Mouse (Mus musculus) limb, embryonic 13.5 days (tissue): ENCODE results near the gene Atg16l1. TPM values are rescaled to one million over a fixed set of nuclear protein-coding genes. Genes with fewer than 3 reads are reported as not detected.
"Not testable (repeated sequence)": the region's sequence is repeated elsewhere in the genome, so short reads cannot be mapped to it uniquely, and the experiment has no call there.

Experiments
- ATAC-seq: fragments of 200-750 bp; cut with Nextera tagmentation; 2 replicates; pipeline ENCODE4 v1.8.0; 2017; ENCODE audit warnings: low read depth, moderate number of reproducible peaks, moderate TSS enrichment; ENCODE audit not compliant: low FRiP score
- H3K27ac ChIP-seq: fragments of 300-500 bp; sonication (generic); 2 replicates; pipeline ENCODE4 v1.5.1; 2015; ENCODE audit warnings: inconsistent platforms, mild to moderate bottlenecking, moderate library complexity
- H3K27me3 ChIP-seq: fragments of 300-500 bp; sonication (generic); 2 replicates; pipeline ENCODE4 v1.6.1; 2015; ENCODE audit warnings: mild to moderate bottlenecking, inconsistent platforms
- H3K36me3 ChIP-seq: fragments of 300-500 bp; sonication (generic); 2 replicates; pipeline ENCODE4 v1.6.1; 2015; ENCODE audit warnings: inconsistent platforms, mild to moderate bottlenecking, moderate library complexity
- H3K4me1 ChIP-seq: fragments of 300-500 bp; sonication (generic); 2 replicates; pipeline ENCODE4 v1.6.1; 2015; ENCODE audit warnings: inconsistent platforms
- H3K4me2 ChIP-seq: fragments of 300-500 bp; sonication (generic); replicated peaks from 2 replicates; pipeline ENCODE4 v1.6.1; 2015; ENCODE audit warnings: inconsistent platforms, mild to moderate bottlenecking, moderate library complexity
- H3K4me3 ChIP-seq: fragments of 300-500 bp; sonication (generic); 2 replicates; pipeline ENCODE4 v1.5.1; 2015; ENCODE audit warnings: moderate library complexity, mild to moderate bottlenecking, inconsistent platforms
- H3K9ac ChIP-seq: fragments of 300-500 bp; sonication (generic); 2 replicates; pipeline ENCODE4 v1.6.1; 2015; ENCODE audit warnings: mild to moderate bottlenecking, inconsistent platforms
- H3K9me3 ChIP-seq: fragments of 300-500 bp; sonication (generic); 2 replicates; pipeline ENCODE4 v1.6.1; 2016; ENCODE audit warnings: inconsistent platforms
- WGBS: fragments of 180-500 bp; shearing (Covaris S2); methylation state at CpG from one replicate; pipeline ENCODE4 v1.1.7; 2015; 5-methylcytosine and 5-hydroxymethylcytosine counted together
- polyA plus RNA-seq: library from polyadenylated mRNA; unstranded; fragments of >200 nt; fragmentation: Nextera tagmentation; extraction: Ambion mirVana; gene quantifications from 2 replicates; pipeline ENCODE4 v1.2.1, GENCODE M21; 2015

The Atg16l1 gene
- polyA plus RNA-seq, 1 experiment from 2014 or later: 36.3 TPM

GRCm38 (mm10) chr1:87813681-87814080 lies 58.0 kb downstream of the Atg16l1 start:
- 71% methylated on average over 7 of the region's 7 CpGs for WGBS

DNA sequence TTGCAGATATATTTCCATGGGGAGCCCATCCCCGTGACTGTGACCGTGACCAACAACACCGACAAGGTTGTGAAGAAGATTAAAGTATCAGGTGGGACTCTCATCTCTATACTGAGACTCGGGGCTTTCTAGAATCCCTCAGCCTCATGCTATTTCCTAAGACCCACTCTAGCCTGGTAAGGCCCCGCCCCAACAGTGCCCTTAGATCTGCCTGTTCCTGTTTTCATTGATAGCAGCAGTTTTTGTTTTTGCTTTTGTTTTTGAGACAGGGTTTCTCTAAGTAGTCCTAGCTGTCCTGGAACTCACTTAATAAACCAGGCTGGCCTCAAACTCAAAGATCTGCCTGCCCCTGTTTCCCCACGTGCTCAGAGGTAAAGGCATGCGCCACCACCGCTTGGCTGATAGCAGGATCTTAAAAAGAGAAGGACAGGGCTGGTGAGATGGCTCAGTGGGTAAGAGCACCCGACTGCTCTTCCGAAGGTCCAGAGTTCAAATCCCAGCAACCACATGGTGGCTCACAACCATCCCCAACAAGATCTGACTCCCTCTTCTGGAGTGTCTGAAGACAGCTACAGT lies 68.8 kb downstream of the Atg16l1 start:
- no peaks in the 10 kb centered on the region for H3K9me3 ChIP-seq
- peaks cover 4% of the 10 kb centered on the region; the same call in 1 of the 2 replicates for H3K4me1 ChIP-seq
- no peaks in the 10 kb centered on the region for H3K27me3 ChIP-seq
- H3K4me2 ChIP-seq: no peak overlapping the region
- no peak overlapping the region for H3K4me3 ChIP-seq
- 92% methylated on average over 10 of the region's 10 CpGs for WGBS
- no peaks in the 10 kb centered on the region for H3K36me3 ChIP-seq
- H3K27ac ChIP-seq: no peak overlapping the region
- no peak for ATAC-seq
- no peak overlapping the region for H3K9ac ChIP-seq

More at GRCm38 (mm10) chr1:87813681-87814080, 58.0 kb downstream of the Atg16l1 start:
- H3K27me3 ChIP-seq: no peaks in the 10 kb centered on the region
- no peak overlapping the region for H3K9ac ChIP-seq
- no peaks in the 10 kb centered on the region for H3K36me3 ChIP-seq
- H3K4me1 ChIP-seq: no peaks in the 10 kb centered on the region
- no peak overlapping the region for H3K4me2 ChIP-seq
- no peak for ATAC-seq
- H3K9me3 ChIP-seq: peaks cover 2% of the 10 kb centered on the region; the same call in 1 of the 2 replicates
- no peak overlapping the region for H3K27ac ChIP-seq
- H3K4me3 ChIP-seq: no peak overlapping the region

DNA sequence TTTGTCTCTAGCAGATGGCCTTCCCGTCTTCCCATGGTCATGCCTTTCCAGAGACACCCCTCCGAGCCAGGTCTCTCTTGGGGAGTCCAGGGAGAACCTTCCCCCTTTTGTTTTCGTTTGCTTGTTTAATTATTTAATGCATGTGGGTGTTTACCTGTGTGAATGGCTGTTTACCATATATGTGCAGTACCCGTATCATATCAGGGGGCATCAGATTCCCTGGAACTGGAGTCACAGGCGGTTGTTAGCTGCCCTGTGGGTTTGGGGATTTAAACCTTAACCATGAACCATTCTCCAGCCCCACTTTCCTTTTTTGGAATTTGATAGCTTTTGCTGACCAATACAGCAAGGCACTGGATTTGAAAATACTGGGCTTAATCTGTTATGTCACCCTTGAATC lies 69.6 kb downstream of the Atg16l1 start:
- no peaks in the 10 kb centered on the region for H3K36me3 ChIP-seq
- 81% methylated on average over 5 of the region's 5 CpGs for WGBS
- no peak for ATAC-seq
- H3K4me1 ChIP-seq: peaks cover 4% of the 10 kb centered on the region; the same call in 1 of the 2 replicates
- H3K27ac ChIP-seq: no peak overlapping the region
- H3K4me2 ChIP-seq: no peak overlapping the region
- H3K9ac ChIP-seq: no peak overlapping the region
- H3K4me3 ChIP-seq: no peak overlapping the region
- H3K9me3 ChIP-seq: no peaks in the 10 kb centered on the region
- no peaks in the 10 kb centered on the region for H3K27me3 ChIP-seq

- no peaks in the 10 kb centered on the region for H3K36me3 ChIP-seq
- no peak overlapping the region for H3K27ac ChIP-seq
- 88% methylated on average over 6 of the region's 6 CpGs for WGBS
- H3K4me2 ChIP-seq: no peak overlapping the region
- peaks cover 4% of the 10 kb centered on the region; the same call in 1 of the 2 replicates for H3K4me1 ChIP-seq
- no peak for ATAC-seq
- no peaks in the 10 kb centered on the region for H3K27me3 ChIP-seq
- no peak overlapping the region for H3K4me3 ChIP-seq
- no peak overlapping the region for H3K9ac ChIP-seq
- no peaks in the 10 kb centered on the region for H3K9me3 ChIP-seq
Measured at GRCm38 (mm10) chr1:87825991-87826390, 70.3 kb downstream of the Atg16l1 start.

- H3K9ac ChIP-seq: no peak overlapping the region
- H3K27me3 ChIP-seq: no peaks in the 10 kb centered on the region
- WGBS: 77% methylated on average over 2 of the region's 2 CpGs
- H3K9me3 ChIP-seq: no peaks in the 10 kb centered on the region
- no peak for ATAC-seq
- H3K4me2 ChIP-seq: no peak overlapping the region
- H3K27ac ChIP-seq: no peak overlapping the region
- H3K4me3 ChIP-seq: no peak overlapping the region
- H3K36me3 ChIP-seq: no peaks in the 10 kb centered on the region
- H3K4me1 ChIP-seq: peaks cover 4% of the 10 kb centered on the region; the same call in 1 of the 2 replicates
Measured at GRCm38 (mm10) chr1:87826474-87826873, 70.8 kb downstream of the Atg16l1 start.

DNA sequence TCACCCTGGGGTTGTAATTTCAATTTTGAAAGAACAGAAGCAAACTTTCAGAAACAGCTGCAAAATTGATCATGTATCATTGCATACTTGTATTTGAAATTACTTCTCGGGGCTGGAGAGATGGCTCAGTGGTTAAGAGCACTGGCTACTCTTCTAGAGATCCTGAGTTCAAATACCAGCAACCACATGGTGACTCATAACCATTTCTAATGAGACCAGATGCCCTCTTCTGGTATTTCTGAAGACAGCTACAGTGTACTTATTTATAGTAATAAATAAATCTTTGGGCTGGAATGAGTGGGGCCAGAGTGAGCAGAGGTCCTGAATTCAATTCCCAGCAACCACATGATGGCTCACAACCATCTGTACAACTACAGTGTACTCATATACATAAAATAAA lies 71.8 kb downstream of the Atg16l1 start:
- H3K27me3 ChIP-seq, H3K27ac ChIP-seq, H3K9me3 ChIP-seq, H3K9ac ChIP-seq, ATAC-seq, H3K4me1 ChIP-seq, H3K4me3 ChIP-seq, H3K36me3 ChIP-seq, H3K4me2 ChIP-seq: not testable (repeated sequence)
- 85% methylated on average over 1 of the region's 1 CpGs for WGBS

DNA sequence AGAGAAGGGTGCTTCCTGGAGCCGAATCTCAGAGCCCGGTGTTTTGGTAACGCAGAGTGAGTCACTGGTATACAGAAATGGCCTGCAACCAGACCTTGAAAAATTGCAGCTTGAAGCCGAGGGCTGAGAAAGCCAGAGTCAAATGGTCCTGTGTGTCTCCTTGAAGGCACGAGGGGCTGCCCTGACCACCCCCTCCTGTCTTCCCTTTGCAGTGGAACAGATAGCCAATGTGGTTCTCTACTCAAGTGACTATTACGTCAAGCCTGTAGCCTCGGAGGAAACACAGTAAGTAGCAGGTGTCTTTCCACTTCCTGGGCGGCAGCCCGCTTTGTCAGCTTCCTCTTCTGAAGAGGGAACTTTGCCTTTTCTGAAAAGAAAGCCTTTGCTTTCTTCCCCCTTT lies 72.5 kb downstream of the Atg16l1 start:
- ATAC-seq: no peak
- 69% methylated on average over 9 of the region's 9 CpGs for WGBS
- no peaks in the 10 kb centered on the region for H3K27me3 ChIP-seq
- H3K27ac ChIP-seq: no peak overlapping the region
- no peaks in the 10 kb centered on the region for H3K36me3 ChIP-seq
- H3K9me3 ChIP-seq: no peaks in the 10 kb centered on the region
- H3K9ac ChIP-seq: no peak overlapping the region
- no peak overlapping the region for H3K4me2 ChIP-seq
- no peak overlapping the region for H3K4me3 ChIP-seq
- peaks cover 4% of the 10 kb centered on the region; the same call in 1 of the 2 replicates for H3K4me1 ChIP-seq

DNA sequence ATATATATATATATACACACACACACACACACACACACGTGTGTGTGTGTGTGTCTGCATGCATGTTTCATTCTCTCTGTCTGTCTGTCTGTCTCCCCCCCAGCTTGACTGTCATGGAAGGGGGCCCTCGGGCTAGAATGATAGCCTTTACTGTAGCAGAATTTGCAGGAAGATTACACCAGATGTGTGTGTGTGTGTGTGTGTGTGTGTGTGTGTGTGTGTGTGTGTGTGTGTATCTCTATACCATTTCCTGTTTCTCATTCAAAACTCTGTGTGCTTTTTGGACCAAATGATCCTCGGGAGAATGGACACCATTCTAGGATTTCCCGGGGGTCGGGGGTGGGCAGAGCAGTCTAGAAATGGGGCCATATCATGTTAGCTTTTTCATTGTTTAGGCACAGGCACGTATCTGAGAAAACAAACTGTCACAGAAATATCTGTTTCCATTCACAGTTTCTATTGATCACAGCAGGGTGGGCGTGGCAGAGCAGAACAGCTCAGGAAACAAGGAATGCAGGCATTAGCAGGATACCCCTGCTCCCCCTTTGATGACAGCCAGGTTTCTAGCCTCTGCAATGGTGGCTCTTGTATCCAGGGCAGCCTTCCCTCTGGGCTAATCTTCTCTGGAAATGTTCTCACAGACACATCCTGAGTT lies 73.4 kb downstream of the Atg16l1 start:
- peaks cover 4% of the 10 kb centered on the region; the same call in 1 of the 2 replicates for H3K4me1 ChIP-seq
- no peak for ATAC-seq

DNA sequence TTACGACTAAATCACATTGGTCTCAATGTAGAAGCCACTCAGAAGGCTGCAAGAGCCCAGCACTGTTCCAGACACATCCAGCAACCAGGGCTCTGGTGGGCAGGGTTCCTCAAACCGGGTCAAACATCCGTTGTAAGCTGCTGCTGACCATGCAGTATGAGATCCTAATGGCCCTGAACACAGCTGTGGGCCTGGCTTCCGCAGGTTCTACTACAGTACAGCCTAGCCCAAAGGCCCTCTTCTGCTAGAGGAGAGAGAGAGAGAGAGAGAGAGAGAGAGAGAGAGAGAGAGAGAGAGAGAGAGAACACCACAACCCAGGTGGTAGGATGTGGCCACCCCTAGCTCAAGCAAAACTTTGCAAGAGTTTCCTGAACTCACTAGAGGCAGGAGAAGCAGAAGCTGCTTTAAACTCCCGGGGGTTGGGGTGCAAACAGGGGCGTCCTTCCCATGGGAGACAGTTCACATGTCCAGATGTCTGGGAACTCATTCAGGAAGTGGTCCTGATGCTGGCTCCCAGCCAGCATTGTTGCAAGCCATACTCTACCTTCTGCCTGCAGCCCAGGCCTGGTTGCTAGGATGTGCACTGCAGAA lies 74.0 kb downstream of the Atg16l1 start:
- Histone ChIP-seq H3K9ac (no peak overlapping the region), H3K9me3 (no peaks in the 10 kb centered on the region), H3K4me1 (peaks cover 4% of the 10 kb centered on the region; the same call in 1 of the 2 replicates), H3K27ac (no peak overlapping the region), H3K4me3 (no peak overlapping the region), H3K4me2 (no peak overlapping the region), H3K27me3 (no peaks in the 10 kb centered on the region), H3K36me3 (no peaks in the 10 kb centered on the region)
- no peak for ATAC-seq
- WGBS: 47% methylated on average over 6 of the region's 6 CpGs

More for the DNA sequence above, 73.4 kb downstream of the Atg16l1 start:
- WGBS: 40% methylated on average over 7 of the region's 7 CpGs
- Histone ChIP-seq H3K4me2 (no peak overlapping the region), H3K9me3 (no peaks in the 10 kb centered on the region), H3K9ac (no peak overlapping the region), H3K27me3 (no peaks in the 10 kb centered on the region), H3K36me3 (no peaks in the 10 kb centered on the region), H3K27ac (no peak overlapping the region), H3K4me3 (no peak overlapping the region)

DNA sequence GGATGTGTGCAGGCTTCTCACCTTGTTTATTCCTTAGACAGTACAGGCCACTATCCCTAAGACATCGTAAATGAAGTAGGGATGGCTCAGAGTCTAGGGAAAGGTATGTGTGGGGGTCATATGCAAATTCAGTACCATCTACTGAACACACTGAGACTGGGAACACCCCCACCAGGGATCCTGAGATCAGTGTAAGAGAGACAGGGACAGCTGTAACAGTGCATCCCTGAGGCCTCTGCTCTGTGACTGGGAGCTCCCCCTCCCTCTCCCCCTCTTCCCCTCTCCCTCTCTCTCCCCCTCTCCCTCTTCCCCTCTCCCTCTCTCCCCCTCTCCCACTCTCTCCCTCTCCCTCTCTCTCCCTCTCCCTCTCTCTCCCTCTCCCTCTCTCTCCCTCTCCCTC lies 80.8 kb downstream of the Atg16l1 start:
- H3K9me3 ChIP-seq: no peaks in the 10 kb centered on the region
- H3K9ac ChIP-seq: no peak overlapping the region
- peak overlapping the region; percentile 39; the same call in 1 of the 2 replicates for H3K27ac ChIP-seq
- no peak overlapping the region for H3K4me2 ChIP-seq
- WGBS: 73% methylated on average over 1 of the region's 1 CpGs
- no peaks in the 10 kb centered on the region for H3K27me3 ChIP-seq
- H3K4me3 ChIP-seq: no peak overlapping the region
- H3K4me1 ChIP-seq: peaks cover 7% of the 10 kb centered on the region; the same call in 1 of the 2 replicates
- no peaks in the 10 kb centered on the region for H3K36me3 ChIP-seq
- peak; percentile 74 for ATAC-seq

DNA sequence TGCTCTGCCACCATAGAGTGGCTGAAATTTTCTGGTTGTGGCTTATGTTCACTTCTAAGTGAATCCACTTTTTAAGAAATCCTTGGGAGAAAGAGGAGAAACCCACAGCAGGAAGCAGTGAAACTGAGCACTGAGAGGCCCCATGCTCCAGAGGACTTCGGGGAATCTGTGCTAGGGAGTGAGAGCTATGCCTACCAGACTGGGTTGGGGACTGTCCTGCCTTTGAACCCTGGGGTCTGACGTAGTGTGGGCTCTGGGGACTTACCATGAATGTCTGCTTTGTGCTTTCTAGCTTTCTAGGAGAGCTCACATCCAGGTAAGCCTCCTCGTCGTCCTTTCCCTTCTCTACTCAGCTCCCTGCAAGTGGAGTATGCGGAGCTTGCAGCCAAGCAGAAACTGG lies 81.3 kb downstream of the Atg16l1 start:
- Histone ChIP-seq H3K9ac (no peak overlapping the region), H3K4me1 (peaks cover 7% of the 10 kb centered on the region; the same call in 1 of the 2 replicates), H3K4me3 (no peak overlapping the region), H3K9me3 (no peaks in the 10 kb centered on the region), H3K4me2 (0 out of 2 replicates have a peak overlapping the region, but pooled peaks have one; percentile 7), H3K36me3 (no peaks in the 10 kb centered on the region), H3K27ac (peak overlapping the region; percentile 73; the same call in 1 of the 2 replicates), H3K27me3 (no peaks in the 10 kb centered on the region)
- WGBS: 27% methylated on average over 5 of the region's 5 CpGs
- ATAC-seq: peak; percentile 85

GRCm38 (mm10) chr1:87840411-87841208 lies 84.9 kb downstream of the Atg16l1 start:
- no peaks in the 10 kb centered on the region for H3K36me3 ChIP-seq
- H3K27ac ChIP-seq: no peak overlapping the region
- H3K27me3 ChIP-seq: no peaks in the 10 kb centered on the region
- H3K4me3 ChIP-seq: no peak overlapping the region
- H3K9me3 ChIP-seq: no peaks in the 10 kb centered on the region
- WGBS: 54% methylated on average over 11 of the region's 11 CpGs
- ATAC-seq: no peak
- no peak overlapping the region for H3K9ac ChIP-seq
- no peak overlapping the region for H3K4me2 ChIP-seq
- H3K4me1 ChIP-seq: 0 out of 2 replicates have a peak, but pooled peaks cover 7% of the 10 kb centered on the region
